Mouse (Mus musculus) adrenal gland, postnatal 25 days (tissue): ENCODE data around the gene Rftn1. TPM values are rescaled to one million over a fixed set of nuclear protein-coding genes. Genes with fewer than 3 reads are reported as not detected.

Experiments used
- DNase-seq: peaks from one replicate; pipeline ENCODE4 v3.0.0; 2021; ENCODE audit warnings: mixed read lengths
- total RNA-seq: library from RNA; stranded (reverse); gene quantifications from 2 replicates; pipeline ENCODE4 v1.2.3, GENCODE M21; 2021

Rftn1 gene
- total RNA-seq, 1 experiment from 2014 or later: 7.7 TPM

DNA sequence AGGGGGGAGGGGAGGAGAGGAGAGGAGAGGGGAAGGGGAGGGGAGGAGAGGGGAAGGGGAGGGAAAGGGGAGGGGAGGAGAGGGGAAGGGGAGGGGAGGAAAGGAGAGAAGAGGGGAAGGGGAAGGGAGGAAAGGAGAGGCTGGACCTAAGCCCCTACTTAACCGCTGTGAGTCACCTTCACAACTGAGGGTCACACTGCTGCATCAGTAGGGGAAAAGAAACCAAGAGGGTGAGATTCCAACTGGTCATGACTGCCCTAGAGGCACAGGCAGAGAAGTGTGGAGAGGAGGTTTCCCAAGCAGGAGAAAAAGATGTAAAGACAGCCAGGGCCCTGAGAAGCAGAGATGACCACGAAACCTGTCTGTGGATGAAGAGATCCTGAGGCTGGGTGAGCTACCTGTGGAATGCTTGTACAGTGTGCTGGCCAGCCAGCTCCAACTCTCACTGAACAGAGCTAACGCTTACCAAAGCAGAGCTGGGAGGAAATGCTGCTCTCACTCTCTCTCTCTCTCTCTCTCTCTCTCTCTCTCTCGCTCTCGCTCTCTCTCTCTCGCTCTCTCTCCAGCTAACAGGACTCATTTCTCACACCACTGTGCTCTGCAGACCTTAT, 19.4 kb downstream of the Rftn1 start:
- no peak for DNase-seq

GRCm38 (mm10) chr17:50169946-50170427, 20.5 kb downstream of the Rftn1 start:
- DNase-seq: peak; percentile 30

GRCm38 (mm10) chr17:50160904-50161805, 29.3 kb downstream of the Rftn1 start:
- DNase-seq: no peak

GRCm38 (mm10) chr17:50160357-50160756, 30.1 kb downstream of the Rftn1 start:
- DNase-seq: no peak

- no peak for DNase-seq
These were observed 30.7 kb downstream of the Rftn1 start for GRCm38 (mm10) chr17:50159816-50160215.

- DNase-seq: no peak
These were observed 31.9 kb downstream of the Rftn1 start for GRCm38 (mm10) chr17:50158565-50158964.

DNA sequence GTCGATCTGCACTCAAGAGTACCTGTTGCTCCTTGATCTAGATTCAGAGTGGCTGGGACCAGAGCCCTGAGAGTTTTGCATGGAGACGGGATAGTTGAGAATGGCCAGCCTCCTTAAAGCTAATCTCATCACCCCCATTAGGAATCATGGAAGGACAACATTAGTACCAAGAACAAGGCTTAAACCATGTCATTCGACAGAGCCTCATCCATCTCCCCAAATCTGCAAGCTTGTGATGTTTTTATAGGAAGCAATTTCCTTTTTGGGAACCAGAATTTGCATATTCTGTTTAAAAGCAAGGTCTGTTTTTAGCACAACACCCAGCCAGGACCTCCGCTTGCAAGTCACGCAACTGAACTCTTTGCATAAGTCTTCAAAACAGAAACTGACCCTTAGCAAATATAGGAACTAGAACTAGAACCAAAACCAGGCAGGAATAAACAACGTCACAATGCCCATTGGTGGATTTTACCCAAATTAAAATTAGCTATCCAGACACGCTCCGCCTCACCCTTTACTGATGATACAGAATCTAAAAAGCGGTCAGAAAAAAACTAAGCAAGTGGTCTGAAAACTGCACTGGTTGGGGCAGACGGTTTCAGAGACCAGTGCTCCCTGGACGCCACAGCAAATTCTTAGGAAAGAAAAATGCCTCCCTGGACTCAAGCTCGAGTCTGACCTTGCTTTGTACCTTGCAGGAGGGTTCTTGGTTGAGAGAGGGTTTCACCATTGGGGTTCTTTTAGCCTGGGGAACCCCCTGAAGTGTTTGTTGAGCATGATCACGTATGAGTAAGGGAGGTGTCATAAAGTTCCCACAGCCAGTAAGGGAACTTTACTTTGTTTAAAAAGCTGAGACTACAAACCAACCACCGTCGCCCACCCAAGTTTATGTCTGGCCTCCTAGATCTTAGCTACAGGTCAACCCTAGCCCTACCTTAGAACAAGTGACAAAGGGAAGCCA, 33.0 kb downstream of the Rftn1 start:
- no peak for DNase-seq

GRCm38 (mm10) chr17:50152085-50152484, 38.4 kb downstream of the Rftn1 start:
- DNase-seq: no peak

- no peak for DNase-seq
These were observed 39.2 kb downstream of the Rftn1 start for GRCm38 (mm10) chr17:50151208-50151723.

- no peak for DNase-seq
These were observed 39.9 kb downstream of the Rftn1 start for GRCm38 (mm10) chr17:50150416-50151207.

- DNase-seq: no peak
These were observed 40.7 kb downstream of the Rftn1 start for GRCm38 (mm10) chr17:50149690-50150210.

DNA sequence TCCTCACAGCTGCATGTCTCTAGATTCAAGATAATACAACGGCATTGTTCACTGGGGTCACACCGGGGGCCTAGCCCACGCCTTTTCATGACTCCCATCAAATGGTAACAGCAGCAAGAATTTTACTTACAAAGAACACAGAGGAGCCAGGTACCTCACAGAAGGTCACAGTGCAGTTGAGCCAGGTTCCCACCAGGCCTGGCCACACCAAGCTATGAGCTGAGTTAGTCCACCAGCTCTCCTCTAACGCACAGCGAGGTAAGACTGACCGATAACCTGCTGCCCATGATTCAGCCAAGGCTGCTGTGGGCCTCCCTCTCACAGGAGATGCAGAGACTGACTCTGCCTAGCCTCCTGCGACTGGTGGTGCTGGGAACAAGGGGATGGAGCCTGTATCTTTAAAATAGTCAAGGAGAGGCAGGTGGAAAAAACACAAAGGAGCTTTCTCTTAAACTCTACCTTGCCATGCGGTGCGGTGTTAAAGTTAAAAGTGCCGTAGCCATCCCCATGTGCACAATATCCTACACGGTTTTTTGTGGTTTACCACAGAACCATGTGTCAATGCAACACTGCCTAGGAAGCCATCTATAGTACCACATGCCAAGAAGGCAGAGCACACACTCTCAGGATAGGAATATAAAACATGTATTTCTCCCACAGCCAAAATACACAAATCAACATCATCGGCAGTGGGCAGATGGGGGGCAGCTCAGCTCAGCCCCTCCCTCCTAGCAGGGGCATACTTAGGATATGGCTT, 42.5 kb downstream of the Rftn1 start:
- DNase-seq: no peak

GRCm38 (mm10) chr17:50143354-50143753, 47.1 kb downstream of the Rftn1 start:
- no peak for DNase-seq

DNA sequence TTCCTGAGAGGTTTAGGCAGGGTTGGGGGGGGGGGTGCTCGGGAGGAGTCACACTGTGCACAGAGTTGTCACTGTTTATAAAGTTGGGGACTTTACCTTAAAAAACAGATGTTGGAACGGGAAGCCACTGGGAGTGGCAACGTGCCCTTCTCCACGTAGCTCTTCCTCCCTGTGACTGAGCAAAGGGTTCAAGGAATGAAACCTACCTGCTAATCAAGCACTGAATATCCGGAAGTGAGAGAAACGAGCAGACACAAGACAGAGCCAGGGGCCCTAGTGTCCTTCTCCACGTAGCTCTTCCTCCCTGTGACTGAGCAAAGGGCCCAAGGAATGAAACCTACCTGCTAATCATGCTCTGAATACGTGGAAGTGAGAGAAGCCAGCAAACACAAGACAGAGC, 47.9 kb downstream of the Rftn1 start:
- DNase-seq: no peak

DNA sequence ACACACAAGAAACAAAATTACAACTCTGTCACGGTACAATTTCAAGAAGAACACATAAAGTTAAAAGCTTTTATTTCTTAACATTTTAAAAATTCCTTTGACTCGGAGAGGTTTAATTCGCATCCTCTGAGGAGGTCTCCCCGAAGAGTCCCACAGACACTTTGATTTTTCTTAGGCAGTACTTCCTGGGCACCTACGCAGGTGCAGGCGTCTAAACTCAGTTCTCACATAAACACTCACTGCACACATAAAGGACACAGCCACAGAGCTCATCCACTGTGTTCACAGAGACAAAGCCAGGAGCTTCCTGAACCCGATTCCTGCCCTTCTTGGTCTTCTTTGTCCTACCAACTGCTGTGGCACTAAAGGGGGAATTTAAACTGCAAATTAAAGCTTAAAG, 48.3 kb downstream of the Rftn1 start:
- no peak for DNase-seq

DNA sequence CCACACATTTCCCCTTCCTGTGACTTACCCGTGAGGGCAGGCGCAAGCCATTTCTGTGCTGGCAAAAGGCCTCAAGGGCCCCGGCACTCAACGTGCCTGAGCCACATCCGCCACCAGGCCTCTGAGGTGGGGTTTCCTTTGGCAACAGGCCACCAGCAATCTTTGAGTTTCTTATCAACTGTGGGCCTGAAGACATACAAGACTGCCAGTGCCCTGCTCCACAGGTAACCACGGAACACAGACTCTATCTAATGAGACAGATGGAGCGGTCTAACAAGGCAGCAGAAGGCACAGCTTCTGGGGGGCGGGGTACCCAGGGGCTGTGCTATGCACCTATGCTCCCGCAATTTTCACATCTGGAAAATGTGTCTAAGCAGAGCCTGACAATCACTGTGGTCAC, 54.4 kb downstream of the Rftn1 start:
- peak; percentile 37 for DNase-seq

- DNase-seq: no peak
These were observed 55.0 kb downstream of the Rftn1 start for GRCm38 (mm10) chr17:50135466-50135865.

DNA sequence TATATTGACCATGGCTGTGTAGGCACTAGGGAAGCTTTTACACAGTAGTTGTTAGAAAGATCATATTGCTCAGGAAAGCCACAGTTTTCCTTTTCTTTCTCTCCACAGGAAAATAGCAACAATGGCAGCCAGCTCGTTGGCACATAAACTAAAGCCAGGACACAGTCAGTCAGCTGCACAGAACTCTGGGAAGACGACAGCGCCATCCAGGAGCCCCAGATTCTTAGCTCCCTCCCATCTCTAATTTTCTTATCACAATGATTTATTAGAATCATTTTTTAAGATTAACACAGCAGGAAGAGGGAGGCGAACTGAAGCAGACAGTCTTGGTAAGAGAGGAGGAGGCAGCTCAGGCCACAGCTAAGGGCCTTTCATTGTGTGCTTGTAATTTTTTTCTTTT, 58.8 kb downstream of the Rftn1 start:
- DNase-seq: no peak

DNA sequence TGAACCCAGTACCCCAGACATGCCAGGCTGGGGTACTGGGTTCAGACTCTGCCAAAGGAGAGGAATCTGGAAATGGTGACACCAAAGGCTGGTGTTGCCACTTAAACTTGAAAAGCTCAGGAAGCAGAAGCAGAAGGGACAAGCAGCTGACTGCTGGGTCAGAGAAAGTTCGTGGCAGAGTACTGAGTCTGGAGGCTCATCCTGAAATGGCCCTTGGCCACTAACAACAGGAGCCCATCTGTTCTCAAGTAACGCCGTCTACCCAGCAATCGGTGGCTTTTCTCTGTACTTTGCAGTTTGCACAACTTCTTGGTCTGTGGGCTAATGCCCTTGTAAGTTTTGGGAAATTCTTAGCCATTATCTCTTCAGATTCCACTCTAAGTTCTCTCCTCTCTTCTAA, 60.1 kb downstream of the Rftn1 start:
- DNase-seq: no peak

DNA sequence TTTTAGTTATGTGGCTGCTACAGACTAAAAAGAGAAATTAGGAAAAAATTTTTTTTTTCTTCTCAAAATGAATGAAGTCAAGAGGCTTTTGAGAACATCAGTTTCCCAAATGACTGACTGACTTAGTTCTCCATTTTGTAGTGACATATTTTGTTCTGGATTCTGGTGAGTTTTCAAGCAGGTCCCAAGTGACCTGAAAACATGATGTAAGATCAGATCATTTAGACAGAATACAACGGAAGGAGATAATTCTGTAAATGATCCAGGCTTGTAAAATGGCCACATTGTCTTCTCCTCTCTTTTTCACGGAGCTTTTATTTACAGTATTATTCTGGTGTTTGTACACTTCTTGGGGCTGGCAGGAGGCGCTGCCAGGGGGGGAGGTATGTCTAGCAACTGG, 62.1 kb downstream of the Rftn1 start:
- DNase-seq: no peak
